2 mouse cellular contexts compared by ENCODE assay signal in the genomic region with DNA sequence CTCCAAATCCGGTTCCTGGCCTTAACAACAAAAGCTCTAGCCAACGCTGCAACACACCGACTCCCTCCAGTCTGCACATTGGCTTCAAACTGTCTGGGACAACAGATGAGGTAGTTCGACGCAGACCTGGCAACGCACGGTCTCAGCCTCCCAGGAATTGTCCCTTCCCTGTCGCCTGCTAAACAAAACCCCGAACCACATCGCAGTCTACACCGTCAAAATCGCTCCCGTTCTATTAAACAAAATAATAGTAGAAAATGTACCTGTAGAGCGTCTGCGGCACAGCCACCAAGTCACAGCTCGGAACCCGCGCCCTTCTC.
TF ChIP-seq lines count a peak whose summit lies in the region.

No protein-coding gene starts in this region.

TF ChIP-seq in CH12.LX, 34 proteins besides CTCF, POLR2A, EP300 and RAD21 (continued from another document):
- TF ChIP-seq ZMIZ1 (IDR thresholded peaks at IDR 0.05; ENCODE audit: low read depth, low read length) = no peak
- TF ChIP-seq SMC3 (IDR thresholded peaks at IDR 0.05; ENCODE audit: low read depth, low read length) = no peak

TF ChIP-seq in myocyte, 11 proteins besides CTCF, POLR2A, EP300 and RAD21 (continued from another document):
- TF ChIP-seq MYOG (IDR thresholded peaks at IDR 0.05; ENCODE audit: control insufficient read depth in 1 of 3, insufficient read depth in 1 of 3, insufficient read length in 2 of 3, low read depth in 2 of 3) = no peak
TF ChIP-seq in myocyte: peak in this region for 0.
